Mouse (Mus musculus): ENCODE data around the gene 4930579F01Rik.

- TF ChIP-seq POLR2A (IDR thresholded peaks at IDR 0.05; ENCODE audit: borderline replicate concordance, insufficient read depth, low read length): no peak
- no peak for TF ChIP-seq CTCF (IDR thresholded peaks at IDR 0.05; ENCODE audit: borderline replicate concordance, insufficient read depth, low read depth, low read length)
These were observed 47.3 kb upstream of the 4930579F01Rik start for GRCm38 (mm10) chr3:138240942-138241341.

Data from cerebellum, adult 2 months (tissue).